Mouse (Mus musculus) left cerebral cortex, adult 11 months (tissue): ENCODE results near the gene Upp1.

Source experiments
- DNase-seq: peaks from one replicate; pipeline ENCODE4 v3.0.0; 2022; ENCODE audit warnings: low spot score

Upp1 gene

DNA sequence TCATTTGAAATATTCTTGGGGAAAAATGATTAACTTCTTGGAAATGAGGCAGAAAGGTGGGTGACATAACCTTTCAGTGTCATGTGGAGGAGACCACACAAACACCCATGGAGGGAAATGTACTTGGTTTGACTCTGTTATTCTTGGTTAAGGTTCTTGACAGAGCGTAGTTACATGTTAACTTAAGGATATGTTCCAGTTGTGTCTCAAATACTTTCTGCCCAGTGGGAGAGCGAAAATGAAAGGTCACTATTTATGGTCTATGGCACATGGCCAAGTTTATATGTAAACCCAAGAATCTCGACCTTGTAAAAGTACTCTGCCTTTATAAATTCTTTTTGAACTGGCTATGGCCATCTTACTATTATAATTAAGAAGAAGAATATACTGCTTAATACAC lies 42.0 kb downstream of the Upp1 start:
- DNase-seq: no peak

DNA sequence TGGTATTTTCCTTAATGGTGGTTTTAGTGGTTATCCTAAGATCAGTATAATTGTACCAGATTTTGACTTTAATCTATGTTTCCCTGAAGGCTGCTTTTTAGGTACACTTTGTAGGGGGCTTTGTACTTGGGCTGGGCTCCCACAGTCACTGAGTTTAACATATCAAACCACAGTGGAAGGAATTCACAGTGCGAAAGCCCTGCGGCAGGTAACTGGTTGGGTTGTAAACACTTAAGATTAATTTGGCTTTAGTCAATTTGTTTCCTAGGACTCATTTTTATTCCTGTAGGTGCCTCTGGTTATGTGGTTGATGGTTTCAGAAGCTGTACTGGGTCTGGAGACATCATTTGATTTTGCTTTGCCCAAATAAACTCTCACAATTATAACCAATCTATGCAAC lies 49.4 kb downstream of the Upp1 start:
- no peak for DNase-seq

DNA sequence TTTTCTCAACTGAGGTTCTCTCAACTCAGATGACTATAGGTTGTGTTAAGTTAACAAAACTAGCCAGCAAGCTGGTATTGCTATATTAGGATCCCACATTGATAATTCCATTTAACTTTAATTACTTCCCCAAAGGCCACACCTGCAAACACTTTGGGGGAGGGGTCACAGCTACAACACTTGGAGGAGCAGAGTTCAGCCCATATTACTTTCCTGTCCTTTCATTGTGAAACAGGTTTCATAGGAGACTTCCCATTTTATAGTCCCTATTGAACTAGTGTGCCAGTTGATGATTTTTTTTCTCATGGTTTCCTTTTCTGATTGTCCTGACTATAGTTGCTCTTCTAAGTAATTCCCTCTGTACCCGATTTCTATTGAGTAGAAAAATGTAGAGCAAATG lies 63.6 kb downstream of the Upp1 start:
- DNase-seq: no peak
